Mouse (Mus musculus) neural tube, embryonic 10.5 days (tissue): Measurements from ENCODE around the gene Vmn1r56.
"Not testable (repeated sequence)": the region's sequence is repeated elsewhere in the genome, so short reads cannot be mapped to it uniquely, and the experiment has no call there.

Experiments
- DNase-seq: peaks from one replicate; pipeline ENCODE4 v3.0.0-alpha.2; 2017; ENCODE audit warnings: low spot score; ENCODE audit errors: extremely low spot score

Vmn1r56 gene

GRCm38 (mm10) chr7:5196647-5197046 lies at the start of gene Vmn1r56:
Gene Vmn1r56, minus strand, starts transcription at chr7:5196747.
- not testable (repeated sequence) for DNase-seq

- not testable (repeated sequence) for DNase-seq
Observed at GRCm38 (mm10) chr7:5218193-5218592, 21.6 kb upstream of the Vmn1r56 start, which contains the start of gene Vmn1r57. Gene Vmn1r57, plus strand, starts transcription at chr7:5218493.

DNA sequence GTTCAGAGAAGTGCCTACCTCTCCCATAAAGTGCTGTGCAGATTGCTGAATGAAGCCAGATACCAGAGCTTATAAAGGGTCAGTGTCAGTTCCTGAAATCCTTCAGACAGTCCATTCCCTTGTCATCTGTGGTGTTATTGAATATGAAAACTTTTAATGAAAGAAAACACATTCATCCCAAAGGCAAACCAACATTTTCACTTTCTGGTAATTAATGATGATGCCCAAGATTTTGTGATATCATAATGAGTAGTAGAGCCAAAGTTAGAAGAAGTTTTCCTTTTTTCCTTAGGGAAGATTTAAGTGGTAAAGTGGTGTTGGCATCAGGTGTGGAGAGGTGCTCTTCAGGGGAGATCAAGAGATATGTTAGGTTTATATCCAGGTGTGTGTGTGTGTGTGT lies 47.0 kb downstream of the Vmn1r56 start, which contains the start of gene Vmn1r55:
Gene Vmn1r55, minus strand, starts transcription at position 101 of the 400 bp plus-strand sequence.
- DNase-seq: not testable (repeated sequence)
